Comparison of ENCODE assay signal across 12 mouse cellular contexts in genomic region chr11:20659094-20659493, GRCm38 (mm10).
A peak's percentile ranks its signal among the peaks of the same experiment; 100 is the strongest.
DNase-seq lines count a peak whose midpoint lies in the region; ATAC-seq and TF ChIP-seq lines count a peak whose summit lies in the region.
"Had no signal": no experiment of that assay in that cellular context is flagged by ENCODE, and none has a peak within 500 bp of the region (broad histone marks: within the 10 kb centered on the region; RNA-seq: fewer than 3 reads in every experiment).

No protein-coding gene starts in this region.

- no peak overlapping the region for H3K9ac ChIP-seq in hindbrain, embryonic 13.5 days
- H3K9ac ChIP-seq in hindbrain, embryonic 14.5 days = no peak overlapping the region
- H3K9ac ChIP-seq in lung, embryonic 16.5 days (ENCODE audit: low read length) = no peak overlapping the region
- no peak overlapping the region for H3K9ac ChIP-seq in embryonic facial prominence, embryonic 14.5 days (ENCODE audit: low read depth, low read length)
- H3K9ac ChIP-seq in forebrain, postnatal 0 days = no peak overlapping the region
- H3K9ac ChIP-seq in intestine, embryonic 15.5 days = no peak overlapping the region

- peaks cover 45% of the 10 kb centered on the region for H3K4me1 ChIP-seq in hindbrain, embryonic 13.5 days (replicated peaks)
- peaks cover 27% of the 10 kb centered on the region for H3K4me1 ChIP-seq in hindbrain, embryonic 14.5 days (replicated peaks; ENCODE audit: control insufficient read depth, insufficient read depth, low read length)
- peaks cover 43% of the 10 kb centered on the region for H3K4me1 ChIP-seq in lung, embryonic 16.5 days (replicated peaks; ENCODE audit: control insufficient read depth, insufficient read depth, low read length)
- H3K4me1 ChIP-seq in embryonic facial prominence, embryonic 14.5 days (ENCODE audit: control insufficient read depth, insufficient read depth, low read length) = peaks cover 29% of the 10 kb centered on the region
- peaks cover 22% of the 10 kb centered on the region for H3K4me1 ChIP-seq in forebrain, postnatal 0 days (ENCODE audit: insufficient read depth)
- peaks cover 27% of the 10 kb centered on the region for H3K4me1 ChIP-seq in intestine, embryonic 15.5 days (replicated peaks)

- no peak overlapping the region for H3K4me3 ChIP-seq in hindbrain, embryonic 13.5 days
- no peak overlapping the region for H3K4me3 ChIP-seq in hindbrain, embryonic 14.5 days (replicated peaks; ENCODE audit: low read length)
- H3K4me3 ChIP-seq in lung, embryonic 16.5 days (ENCODE audit: low read length) = no peak overlapping the region
- H3K4me3 ChIP-seq in embryonic facial prominence, embryonic 14.5 days (ENCODE audit: low read depth, low read length) = no peak overlapping the region
- no peak overlapping the region for H3K4me3 ChIP-seq in forebrain, postnatal 0 days (ENCODE audit: low read depth, low read length)
- no peak overlapping the region for H3K4me3 ChIP-seq in intestine, embryonic 15.5 days (replicated peaks)
- H3K4me3 ChIP-seq: megakaryocyte, embryonic 14.5 days had no signal

- no peak for DNase-seq in hindbrain, embryonic 14.5 days (ENCODE audit: low spot score)
- DNase-seq in lung, adult 18-20 months = no peak
- peak; percentile 68 for DNase-seq in embryonic facial prominence, embryonic 14.5 days (ENCODE audit: low spot score)
- DNase-seq in forebrain, postnatal 0 days = peak; percentile 77
- DNase-seq in Muller cell, postnatal 12 days (ENCODE audit: inconsistent ontology term) = no peak
- DNase-seq: adrenal gland, adult 2 months; kidney, adult 18-20 months; liver had no signal

- WGBS in hindbrain, embryonic 13.5 days = 73% methylated on average over 3 of the region's 3 CpGs
- 69% methylated on average over 3 of the region's 3 CpGs for WGBS in hindbrain, embryonic 14.5 days
- 28% methylated on average over 3 of the region's 3 CpGs for WGBS in lung, embryonic 16.5 days
- 40% methylated on average over 3 of the region's 3 CpGs for WGBS in embryonic facial prominence, embryonic 14.5 days
- 28% methylated on average over 3 of the region's 3 CpGs for WGBS in forebrain, postnatal 0 days
- 64% methylated on average over 3 of the region's 3 CpGs for WGBS in intestine, embryonic 15.5 days

- TF ChIP-seq CTCF in forebrain, postnatal 0 days (IDR thresholded peaks at IDR 0.05; ENCODE audit: low read depth) = no peak

- H3K27ac ChIP-seq in hindbrain, embryonic 13.5 days = peak overlapping the region; percentile 10; the same call in 1 of the 2 replicates
- H3K27ac ChIP-seq in hindbrain, embryonic 14.5 days = no peak overlapping the region
- 0 out of 2 replicates have a peak overlapping the region, but pooled peaks have one; percentile 19 for H3K27ac ChIP-seq in lung, embryonic 16.5 days (ENCODE audit: low read length)
- H3K27ac ChIP-seq in embryonic facial prominence, embryonic 14.5 days (replicated peaks; ENCODE audit: low read depth, low read length) = no peak overlapping the region
- 0 out of 2 replicates have a peak overlapping the region, but pooled peaks have one; percentile 23 for H3K27ac ChIP-seq in forebrain, postnatal 0 days (ENCODE audit: low read depth, low read length)
- no peak overlapping the region for H3K27ac ChIP-seq in intestine, embryonic 15.5 days

- no peaks in the 10 kb centered on the region for H3K36me3 ChIP-seq in hindbrain, embryonic 13.5 days
- no peaks in the 10 kb centered on the region for H3K36me3 ChIP-seq in hindbrain, embryonic 14.5 days (replicated peaks; ENCODE audit: control insufficient read depth, insufficient read depth)
- H3K36me3 ChIP-seq in lung, embryonic 16.5 days (ENCODE audit: control insufficient read depth, insufficient read depth, low read length) = no peaks in the 10 kb centered on the region
- H3K36me3 ChIP-seq in embryonic facial prominence, embryonic 14.5 days (ENCODE audit: control insufficient read depth, insufficient read depth, low read length) = no peaks in the 10 kb centered on the region; the same call in 1 of the 2 replicates
- no peaks in the 10 kb centered on the region; the same call in 1 of the 2 replicates for H3K36me3 ChIP-seq in forebrain, postnatal 0 days (ENCODE audit: insufficient read depth)
- no peaks in the 10 kb centered on the region for H3K36me3 ChIP-seq in intestine, embryonic 15.5 days

- H3K27me3 ChIP-seq in hindbrain, embryonic 13.5 days = no peaks in the 10 kb centered on the region
- H3K27me3 ChIP-seq in hindbrain, embryonic 14.5 days (ENCODE audit: control insufficient read depth, insufficient read depth, low read length) = no peaks in the 10 kb centered on the region
- H3K27me3 ChIP-seq in lung, embryonic 16.5 days (ENCODE audit: control insufficient read depth, insufficient read depth, low read depth, low read length) = no peaks in the 10 kb centered on the region
- H3K27me3 ChIP-seq in embryonic facial prominence, embryonic 14.5 days (replicated peaks; ENCODE audit: control insufficient read depth, insufficient read depth, low read length) = no peaks in the 10 kb centered on the region
- no peaks in the 10 kb centered on the region for H3K27me3 ChIP-seq in forebrain, postnatal 0 days (ENCODE audit: insufficient read depth, low read length)
- H3K27me3 ChIP-seq in intestine, embryonic 15.5 days (replicated peaks) = no peaks in the 10 kb centered on the region

- ATAC-seq in hindbrain, embryonic 13.5 days (ENCODE audit: low FRiP score) = no peak
- no peak for ATAC-seq in hindbrain, embryonic 14.5 days (ENCODE audit: low FRiP score)
- no peak for ATAC-seq in lung, embryonic 16.5 days (ENCODE audit: low read depth)
- no peak for ATAC-seq in embryonic facial prominence, embryonic 14.5 days (ENCODE audit: low read depth)
- ATAC-seq in forebrain, postnatal 0 days = no peak
- no peak for ATAC-seq in intestine, embryonic 15.5 days

- 0 out of 2 replicates have a peak, but pooled peaks cover 3% of the 10 kb centered on the region for H3K9me3 ChIP-seq in hindbrain, embryonic 13.5 days
- no peaks in the 10 kb centered on the region for H3K9me3 ChIP-seq in hindbrain, embryonic 14.5 days (ENCODE audit: control insufficient read depth, low read length)
- no peaks in the 10 kb centered on the region for H3K9me3 ChIP-seq in lung, embryonic 16.5 days (ENCODE audit: control insufficient read depth, low read length)
- H3K9me3 ChIP-seq in embryonic facial prominence, embryonic 14.5 days (ENCODE audit: control insufficient read depth, low read length) = no peaks in the 10 kb centered on the region
- no peaks in the 10 kb centered on the region for H3K9me3 ChIP-seq in forebrain, postnatal 0 days (ENCODE audit: low read length)
- no peaks in the 10 kb centered on the region for H3K9me3 ChIP-seq in intestine, embryonic 15.5 days

- no peak overlapping the region for H3K4me2 ChIP-seq in hindbrain, embryonic 13.5 days
- no peak overlapping the region for H3K4me2 ChIP-seq in hindbrain, embryonic 14.5 days (replicated peaks)
- H3K4me2 ChIP-seq in lung, embryonic 16.5 days (ENCODE audit: low read depth, low read length) = no peak overlapping the region
- H3K4me2 ChIP-seq in embryonic facial prominence, embryonic 14.5 days (ENCODE audit: low read depth, low read length) = no peak overlapping the region
- no peak overlapping the region for H3K4me2 ChIP-seq in forebrain, postnatal 0 days (ENCODE audit: low read depth)
- H3K4me2 ChIP-seq in intestine, embryonic 15.5 days (replicated peaks) = no peak overlapping the region

Comparison
In these comparisons a context has a peak if more than half of its experiments do, and no peak if none do; other contexts are left out.
1. H3K27ac ChIP-seq: peak in hindbrain, embryonic 13.5 days (single experiment), lung, embryonic 16.5 days (single experiment) and forebrain, postnatal 0 days (single experiment); none in hindbrain, embryonic 14.5 days (single experiment), embryonic facial prominence, embryonic 14.5 days (single experiment) and intestine, embryonic 15.5 days (single experiment).
2. DNase-seq: peak in embryonic facial prominence, embryonic 14.5 days (single experiment) and forebrain, postnatal 0 days (single experiment); none in hindbrain, embryonic 14.5 days (single experiment), lung, adult 18-20 months (0 of 2) and Muller cell, postnatal 12 days (single experiment).